Mouse (Mus musculus): ENCODE data around the gene St6gal2. TPM values are rescaled to one million over a fixed set of nuclear protein-coding genes. Genes with fewer than 3 reads are reported as not detected.

Gene St6gal2
- polyA plus RNA-seq (2015; fragmentation: Nextera tagmentation; extraction: Ambion mirVana) = 36.6 and 40.8 TPM in 2 replicates

DNA sequence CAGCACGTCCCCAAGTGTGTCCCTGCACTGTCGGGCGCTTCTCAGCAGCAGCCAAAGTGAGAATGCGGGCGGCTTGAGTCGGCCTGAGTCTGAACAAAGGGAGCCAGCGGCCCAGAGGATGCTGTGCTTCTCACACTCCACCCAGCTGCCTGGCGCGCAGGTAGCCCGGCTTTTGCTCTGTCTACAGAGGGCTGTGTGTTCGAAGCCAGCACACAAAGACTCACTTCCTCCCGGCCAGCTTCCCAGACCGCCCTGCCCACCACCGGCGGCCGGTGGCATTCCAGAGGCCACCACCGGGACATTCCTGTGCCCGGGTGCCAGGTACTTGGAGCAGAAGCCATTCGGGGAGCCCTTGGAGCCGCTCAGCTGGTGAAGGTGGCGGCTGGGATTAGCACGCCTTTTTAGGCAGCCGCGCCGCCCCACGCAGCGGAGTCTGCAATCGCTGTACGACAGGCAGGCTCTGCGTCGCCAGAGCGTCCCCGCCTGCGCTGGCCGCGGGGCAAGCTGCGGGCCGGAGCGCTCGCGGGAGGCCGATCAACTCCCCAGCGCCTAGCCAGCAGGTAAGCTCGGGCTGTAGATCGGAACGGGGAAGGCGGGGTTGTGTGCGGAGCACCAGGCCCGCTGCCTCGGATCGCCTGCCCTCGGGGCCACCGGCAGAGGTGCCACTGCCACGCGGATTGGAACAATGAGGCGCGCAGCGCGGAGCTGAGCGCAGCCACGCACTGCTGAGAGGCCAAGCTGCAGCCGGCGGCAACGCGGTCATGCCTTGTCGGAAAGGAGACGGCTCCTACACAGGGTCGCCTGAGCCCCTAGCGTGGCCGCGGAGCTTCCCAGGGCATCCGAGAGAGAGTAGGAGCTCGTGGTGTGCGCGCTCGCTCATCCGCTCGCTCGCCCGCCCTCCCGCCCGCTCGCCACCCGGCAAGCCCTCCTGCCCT is at the start of gene St6gal2:
St6gal2 (plus strand) TSS at position 133 of the 935 bp plus-strand sequence.
- Histone ChIP-seq H3K9me3 (no peaks in the 10 kb centered on the region), H3K36me3 (replicated peaks) (no peaks in the 10 kb centered on the region), H3K4me3 (peak within 1 kb of the TSS; percentile 79), H3K9ac (peak within 1 kb of the TSS; percentile 82), H3K4me2 (peak within 1 kb of the TSS; percentile 55), H3K4me1 (peaks cover 35% of the 10 kb centered on the region), H3K27me3 (replicated peaks) (no peaks in the 10 kb centered on the region), H3K27ac (peak within 1 kb of the TSS; percentile 99)
- peak; percentile 93 for ATAC-seq (replicated peaks)
- WGBS = under 1% methylated on average over 84 of the region's 84 CpGs

DNA sequence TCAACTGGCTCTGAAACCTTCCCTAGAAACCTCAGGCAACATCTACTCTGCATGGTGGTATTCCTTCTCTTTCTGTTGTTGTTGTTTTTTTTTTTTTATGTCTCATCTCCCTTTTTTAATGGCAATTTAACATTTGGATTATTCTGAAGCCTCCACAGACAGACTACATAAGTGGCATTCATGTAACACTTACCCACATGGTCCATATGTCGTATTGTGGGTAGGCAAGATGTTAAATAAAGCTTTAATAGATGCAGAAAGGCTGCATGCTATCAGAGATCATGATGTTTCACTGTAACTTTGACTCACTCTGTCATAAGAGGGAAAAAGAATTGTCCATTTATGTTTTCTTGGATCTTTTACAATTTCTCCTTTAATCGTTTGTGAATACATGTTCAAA is 39.1 kb upstream of the St6gal2 start:
- Histone ChIP-seq H3K9ac (no peak overlapping the region), H3K36me3 (replicated peaks) (no peaks in the 10 kb centered on the region), H3K27me3 (replicated peaks) (no peaks in the 10 kb centered on the region), H3K4me2 (no peak overlapping the region), H3K4me1 (no peaks in the 10 kb centered on the region), H3K27ac (no peak overlapping the region), H3K9me3 (no peaks in the 10 kb centered on the region), H3K4me3 (no peak overlapping the region)
- 85% methylated on average over 2 of the region's 2 CpGs for WGBS
- no peak for ATAC-seq (replicated peaks)

- Histone ChIP-seq H3K4me2 (no peak overlapping the region), H3K27me3 (replicated peaks) (no peaks in the 10 kb centered on the region), H3K27ac (no peak overlapping the region), H3K4me3 (no peak overlapping the region), H3K9me3 (no peaks in the 10 kb centered on the region), H3K9ac (no peak overlapping the region), H3K36me3 (replicated peaks) (no peaks in the 10 kb centered on the region), H3K4me1 (no peaks in the 10 kb centered on the region)
- 93% methylated on average over 2 of the region's 2 CpGs for WGBS
- no peak for ATAC-seq (replicated peaks)
These were observed 28.7 kb upstream of the St6gal2 start for GRCm38 (mm10) chr17:55416519-55416918.

DNA sequence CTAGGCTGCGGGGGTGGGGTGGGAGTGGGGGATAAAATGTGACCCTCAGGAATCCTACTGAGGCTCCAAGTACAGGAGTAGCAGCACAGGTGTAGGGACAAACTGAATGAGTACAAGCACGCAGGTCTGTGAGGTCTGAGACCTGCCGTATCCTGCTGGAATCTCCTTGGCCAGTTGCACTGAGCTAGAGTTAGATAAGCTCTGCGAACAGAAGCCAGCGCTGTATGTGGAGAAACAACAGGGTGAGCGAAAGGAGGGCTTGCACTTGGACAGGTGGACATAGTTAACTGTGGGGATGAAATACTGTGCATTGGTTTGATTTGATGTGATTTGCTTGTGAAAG is 974 bp downstream of the St6gal2 start:
- under 1% methylated on average over 6 of the region's 6 CpGs for WGBS
- H3K4me3 ChIP-seq = peak overlapping the region; percentile 79
- peak overlapping the region; percentile 82 for H3K9ac ChIP-seq
- peaks cover 35% of the 10 kb centered on the region for H3K4me1 ChIP-seq
- peak overlapping the region; percentile 99 for H3K27ac ChIP-seq
- H3K9me3 ChIP-seq = no peaks in the 10 kb centered on the region
- H3K36me3 ChIP-seq (replicated peaks) = no peaks in the 10 kb centered on the region
- peak overlapping the region; percentile 55 for H3K4me2 ChIP-seq
- peak; percentile 79 for ATAC-seq (replicated peaks)
- H3K27me3 ChIP-seq (replicated peaks) = no peaks in the 10 kb centered on the region

GRCm38 (mm10) chr17:55446698-55447097 is 1.5 kb downstream of the St6gal2 start:
- ATAC-seq (replicated peaks) = no peak
- no peaks in the 10 kb centered on the region for H3K27me3 ChIP-seq (replicated peaks)
- no peaks in the 10 kb centered on the region for H3K36me3 ChIP-seq (replicated peaks)
- H3K9ac ChIP-seq = peak overlapping the region; percentile 82
- 12% methylated on average over 4 of the region's 4 CpGs for WGBS
- H3K4me1 ChIP-seq = peaks cover 35% of the 10 kb centered on the region
- peak overlapping the region; percentile 99 for H3K27ac ChIP-seq
- H3K4me3 ChIP-seq = peak overlapping the region; percentile 79
- H3K4me2 ChIP-seq = peak overlapping the region; percentile 55
- no peaks in the 10 kb centered on the region for H3K9me3 ChIP-seq

GRCm38 (mm10) chr17:55450943-55451342 is 5.8 kb downstream of the St6gal2 start:
- WGBS = 82% methylated on average over 2 of the region's 2 CpGs
- ATAC-seq (replicated peaks) = no peak

DNA sequence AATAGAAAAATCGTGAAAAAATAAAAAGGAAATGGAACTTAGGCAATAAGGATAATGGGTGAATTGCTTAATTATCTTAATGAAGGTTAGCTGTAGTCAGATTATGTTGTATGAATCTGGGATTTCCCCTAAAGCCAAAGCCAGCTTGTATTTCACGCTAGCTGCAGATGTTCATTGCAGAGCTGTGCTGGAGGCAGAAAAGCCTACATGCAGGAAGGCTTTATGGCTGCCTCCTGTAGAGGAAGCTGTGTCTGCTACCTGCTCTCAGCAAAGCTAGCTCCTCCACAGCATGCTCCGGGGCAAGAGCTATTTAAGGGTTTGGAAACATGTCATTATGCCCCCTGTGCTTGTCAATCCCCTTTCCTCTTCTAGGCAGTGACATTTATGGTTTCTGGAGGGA is 9.3 kb downstream of the St6gal2 start:
- H3K27ac ChIP-seq = no peak overlapping the region
- ATAC-seq (replicated peaks) = no peak
- H3K4me1 ChIP-seq = peaks cover 17% of the 10 kb centered on the region
- H3K4me3 ChIP-seq = no peak overlapping the region
- 57% methylated on average over 3 of the region's 3 CpGs for WGBS
- no peaks in the 10 kb centered on the region for H3K9me3 ChIP-seq
- no peak overlapping the region for H3K9ac ChIP-seq
- no peak overlapping the region for H3K4me2 ChIP-seq
- H3K36me3 ChIP-seq (replicated peaks) = no peaks in the 10 kb centered on the region
- H3K27me3 ChIP-seq (replicated peaks) = no peaks in the 10 kb centered on the region

More at GRCm38 (mm10) chr17:55450943-55451342, 5.8 kb downstream of the St6gal2 start:
- Histone ChIP-seq H3K4me2 (no peak overlapping the region), H3K9ac (no peak overlapping the region), H3K9me3 (no peaks in the 10 kb centered on the region), H3K27me3 (replicated peaks) (no peaks in the 10 kb centered on the region), H3K27ac (no peak overlapping the region), H3K4me3 (no peak overlapping the region), H3K36me3 (replicated peaks) (no peaks in the 10 kb centered on the region), H3K4me1 (peaks cover 34% of the 10 kb centered on the region)

- H3K4me3 ChIP-seq = no peak overlapping the region
- H3K36me3 ChIP-seq (replicated peaks) = no peaks in the 10 kb centered on the region
- ATAC-seq (replicated peaks) = no peak
- WGBS = 83% methylated on average over 1 of the region's 1 CpGs
- H3K9me3 ChIP-seq = no peaks in the 10 kb centered on the region
- no peaks in the 10 kb centered on the region for H3K27me3 ChIP-seq (replicated peaks)
- H3K9ac ChIP-seq = no peak overlapping the region
- H3K4me2 ChIP-seq = no peak overlapping the region
- H3K4me1 ChIP-seq = 0 out of 2 replicates have a peak, but pooled peaks cover 8% of the 10 kb centered on the region
- H3K27ac ChIP-seq = no peak overlapping the region
These were observed 15.0 kb downstream of the St6gal2 start for GRCm38 (mm10) chr17:55460187-55460586.

GRCm38 (mm10) chr17:55467579-55467978 is 22.4 kb downstream of the St6gal2 start:
- 88% methylated on average over 3 of the region's 3 CpGs for WGBS
- H3K27ac ChIP-seq = no peak overlapping the region
- no peak overlapping the region for H3K4me3 ChIP-seq
- no peaks in the 10 kb centered on the region for H3K36me3 ChIP-seq (replicated peaks)
- ATAC-seq (replicated peaks) = no peak
- no peaks in the 10 kb centered on the region for H3K27me3 ChIP-seq (replicated peaks)
- no peaks in the 10 kb centered on the region for H3K9me3 ChIP-seq
- H3K9ac ChIP-seq = no peak overlapping the region
- no peaks in the 10 kb centered on the region for H3K4me1 ChIP-seq
- H3K4me2 ChIP-seq = no peak overlapping the region

GRCm38 (mm10) chr17:55468963-55469362 is 23.8 kb downstream of the St6gal2 start:
- Histone ChIP-seq H3K27me3 (replicated peaks) (no peaks in the 10 kb centered on the region), H3K4me1 (no peaks in the 10 kb centered on the region), H3K4me2 (no peak overlapping the region), H3K9me3 (no peaks in the 10 kb centered on the region), H3K27ac (no peak overlapping the region), H3K4me3 (no peak overlapping the region), H3K9ac (no peak overlapping the region), H3K36me3 (replicated peaks) (no peaks in the 10 kb centered on the region)
- no peak for ATAC-seq (replicated peaks)

DNA sequence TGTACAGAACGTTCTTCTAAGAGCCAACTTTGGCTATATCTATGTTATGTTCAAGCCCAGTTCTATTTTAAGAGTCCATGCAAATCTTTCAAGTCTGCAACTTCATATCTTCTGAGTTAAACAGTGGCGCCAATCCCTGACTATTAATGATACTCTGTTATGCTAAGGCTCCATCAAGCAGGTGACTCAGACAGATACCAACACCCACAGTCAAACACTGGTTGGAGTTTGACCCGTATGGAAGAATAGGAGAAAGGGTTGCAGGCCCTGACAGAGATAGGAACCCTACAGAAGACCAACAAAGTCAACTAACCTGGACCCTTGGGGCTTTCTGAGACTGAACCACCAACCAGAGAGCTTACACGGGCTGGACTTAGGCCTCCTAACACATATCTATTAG is 30.8 kb downstream of the St6gal2 start:
- no peak overlapping the region for H3K27ac ChIP-seq
- H3K4me1 ChIP-seq = peaks cover 3% of the 10 kb centered on the region; the same call in 1 of the 2 replicates
- H3K4me2 ChIP-seq = no peak overlapping the region
- no peaks in the 10 kb centered on the region for H3K36me3 ChIP-seq (replicated peaks)
- no peaks in the 10 kb centered on the region for H3K9me3 ChIP-seq
- ATAC-seq (replicated peaks) = no peak
- H3K4me3 ChIP-seq = no peak overlapping the region
- H3K9ac ChIP-seq = no peak overlapping the region
- WGBS = 90% methylated on average over 4 of the region's 4 CpGs
- no peaks in the 10 kb centered on the region for H3K27me3 ChIP-seq (replicated peaks)

DNA sequence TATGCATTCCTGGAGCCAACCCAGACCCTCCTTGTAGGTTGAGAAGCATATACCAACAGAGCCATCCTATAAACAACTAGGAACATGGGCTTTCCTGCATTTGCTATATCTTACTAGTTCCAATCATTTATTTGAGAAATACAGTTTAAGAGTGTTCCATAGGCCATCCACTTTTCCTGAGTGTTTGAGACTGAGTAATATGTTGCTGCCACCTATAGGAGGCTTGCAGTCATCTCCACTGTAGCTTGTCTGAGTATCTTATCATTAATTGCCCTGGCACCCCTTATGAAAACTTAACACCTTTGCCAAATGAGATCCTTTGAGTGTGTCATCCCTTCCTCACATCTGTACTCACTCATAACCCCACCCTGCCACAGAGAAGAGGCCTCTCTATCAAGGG is 32.2 kb downstream of the St6gal2 start:
- Histone ChIP-seq H3K4me2 (no peak overlapping the region), H3K4me1 (peaks cover 3% of the 10 kb centered on the region; the same call in 1 of the 2 replicates), H3K27ac (no peak overlapping the region), H3K9ac (no peak overlapping the region), H3K36me3 (replicated peaks) (peaks cover under 1% of the 10 kb centered on the region), H3K9me3 (no peaks in the 10 kb centered on the region), H3K27me3 (replicated peaks) (no peaks in the 10 kb centered on the region), H3K4me3 (no peak overlapping the region)
- ATAC-seq (replicated peaks) = peak; percentile 57

- Histone ChIP-seq H3K4me3 (no peak overlapping the region), H3K36me3 (replicated peaks) (peaks cover 6% of the 10 kb centered on the region), H3K27me3 (replicated peaks) (no peaks in the 10 kb centered on the region), H3K9me3 (no peaks in the 10 kb centered on the region), H3K27ac (peak overlapping the region; percentile 35; the same call in 1 of the 2 replicates), H3K4me2 (no peak overlapping the region), H3K4me1 (peaks cover 3% of the 10 kb centered on the region; the same call in 1 of the 2 replicates), H3K9ac (no peak overlapping the region)
- peak; percentile 60 for ATAC-seq (replicated peaks)
- 54% methylated on average over 7 of the region's 7 CpGs for WGBS
These were observed 34.2 kb downstream of the St6gal2 start for GRCm38 (mm10) chr17:55479367-55479766.
